Mouse (Mus musculus) C2C12 (cell line): ENCODE results near the gene Mthfr.

ENCODE experiments used
- CEBPB ChIP-seq: IDR thresholded peaks from one replicate; pipeline ENCODE4 v1.6.1; 2011; ENCODE audit warnings: low read depth, mild to moderate bottlenecking, control low read depth, moderate library complexity
- CTCF ChIP-seq: IDR thresholded peaks from one replicate; pipeline ENCODE4 v1.5.1; 2011; ENCODE audit not compliant: control insufficient read depth, insufficient read depth, insufficient read length
- MAX ChIP-seq: IDR thresholded peaks from one replicate; pipeline ENCODE4 v1.6.1; 2011; ENCODE audit warnings: mild to moderate bottlenecking, control low read depth
- MYOG ChIP-seq: IDR thresholded peaks from one replicate; pipeline ENCODE4 v1.6.1; 2011; ENCODE audit not compliant: control insufficient read depth, insufficient read length; ENCODE audit errors: extremely low read depth

GRCm38 (mm10) chr4:148035440-148035839 is 3.4 kb upstream of the Mthfr start:
- TF ChIP-seq MYOG (no peak), CTCF (no peak), MAX (no peak), CEBPB (no peak)
